Mouse (Mus musculus) liver, embryonic 14.5 days (tissue): Measurements from ENCODE around the gene Gm4846. TPM values are rescaled to one million over a fixed set of nuclear protein-coding genes. Genes with fewer than 3 reads are reported as not detected.
"Not testable (repeated sequence)": the region's sequence is repeated elsewhere in the genome, so short reads cannot be mapped to it uniquely, and the experiment has no call there.

Experiments
- ATAC-seq: fragments of 200-750 bp; cut with Nextera tagmentation; 2 replicates; pipeline ENCODE4 v1.8.0; 2017; ENCODE audit warnings: moderate number of reproducible peaks, mild to moderate bottlenecking, moderate library complexity; ENCODE audit not compliant: insufficient read depth
- DNase-seq, 3 experiments: peaks; one replicate each; pipeline ENCODE4 v3.0.0-alpha.2; 2012 to 2013; ENCODE audit warnings: low read depth in 3 of 3, low spot score in 3 of 3
- H3K27ac ChIP-seq: fragments of 300-500 bp; sonication (generic); 2 replicates; pipeline ENCODE4 v1.5.1; 2014; ENCODE audit warnings: moderate library complexity, mild to moderate bottlenecking, control low read depth, inconsistent platforms
- H3K27me3 ChIP-seq: fragments of 300-500 bp; sonication (generic); 2 replicates; pipeline ENCODE4 v1.6.1; 2014; ENCODE audit warnings: mild to moderate bottlenecking, low read length, moderate library complexity; ENCODE audit not compliant: control insufficient read depth, insufficient read depth
- H3K36me3 ChIP-seq: fragments of 300-500 bp; sonication (generic); replicated peaks from 2 replicates; pipeline ENCODE4 v1.6.1; 2014; ENCODE audit warnings: low read depth; ENCODE audit not compliant: control insufficient read depth, insufficient read depth
- H3K4me1 ChIP-seq, 2 experiments: fragments of 200-500 bp in 1 of 2; fragments of 300-500 bp in 1 of 2; sonication (generic) in 1 of 2; replicated peaks; 2 replicates each; pipeline ENCODE4 v1.6.1; 2012 to 2014; ENCODE audit warnings: antibody characterized with exemption in 1 of 2, inconsistent platforms in 1 of 2, low read length in 1 of 2; ENCODE audit not compliant: control insufficient read depth in 2 of 2, insufficient read depth in 2 of 2
- H3K4me2 ChIP-seq: fragments of 300-500 bp; sonication (generic); 2 replicates; pipeline ENCODE4 v1.6.1; 2014; ENCODE audit warnings: low read depth, mild to moderate bottlenecking, control low read depth, moderate library complexity
- H3K4me3 ChIP-seq, 2 experiments: fragments of 200-500 bp in 1 of 2; fragments of 300-500 bp in 1 of 2; sonication (generic) in 1 of 2; 2 replicates each; pipeline ENCODE4 v1.5.1; 2012 to 2014; ENCODE audit warnings: low read depth in 2 of 2, low read length in 2 of 2, mild to moderate bottlenecking in 2 of 2, control low read depth in 1 of 2, inconsistent platforms in 1 of 2, moderate library complexity in 1 of 2; ENCODE audit not compliant: insufficient read depth in 1 of 2
- H3K9ac ChIP-seq: fragments of 300-500 bp; sonication (generic); replicated peaks from 2 replicates; pipeline ENCODE4 v1.6.1; 2014; ENCODE audit warnings: mild to moderate bottlenecking, control low read depth, moderate library complexity
- H3K9me3 ChIP-seq: fragments of 300-500 bp; sonication (generic); 2 replicates; pipeline ENCODE4 v1.6.1; 2016; ENCODE audit warnings: low read length, mixed read lengths; ENCODE audit not compliant: control insufficient read depth
- CTCF ChIP-seq: IDR thresholded peaks from 2 replicates; pipeline ENCODE4 v1.5.1; 2016; ENCODE audit warnings: antibody characterized with exemption, low read depth, control low read depth
- EP300 ChIP-seq: IDR thresholded peaks from 2 replicates; pipeline ENCODE4 v1.6.1; 2016; ENCODE audit warnings: antibody characterized with exemption, low read depth
- WGBS: fragments of 180-500 bp; shearing (Covaris S2); extraction: QIAGEN DNeasy Blood & Tissue Kit; methylation state at CpG from one replicate; pipeline ENCODE4 v1.1.7; 2014; ENCODE audit not compliant: insufficient replicate concordance; 5-methylcytosine and 5-hydroxymethylcytosine counted together
- polyA plus RNA-seq, 2 experiments: library from polyadenylated mRNA; depleted of rRNA in 1 of 2; stranded (reverse) in 1 of 2; unstranded in 1 of 2; fragments of >200 nt; fragmentation: Nextera tagmentation in 1 of 2; extraction: Ambion mirVana in 1 of 2; gene quantifications; 2 replicates each; pipeline versions ENCODE4 v1.2.1 to v1.2.3; 2012 to 2014

The Gm4846 gene
- polyA plus RNA-seq (2012; rRNA removed) (not detected in 2 replicates), polyA plus RNA-seq (2014; fragmentation: Nextera tagmentation; extraction: Ambion mirVana) (not detected in 2 replicates)

GRCm38 (mm10) chr1:166497488-166497887 lies at the start of gene Gm4846:
Gene Gm4846, minus strand, starts transcription at chr1:166497588.
- H3K36me3 ChIP-seq, H3K4me2 ChIP-seq, H3K4me3 ChIP-seq, ATAC-seq, DNase-seq, H3K27me3 ChIP-seq, H3K27ac ChIP-seq, H3K4me1 ChIP-seq, H3K9me3 ChIP-seq, H3K9ac ChIP-seq: not testable (repeated sequence)
- 6% methylated on average over 1 of the region's 1 CpGs for WGBS

- not testable (repeated sequence) for H3K4me2 ChIP-seq, H3K36me3 ChIP-seq, H3K4me3 ChIP-seq, H3K9me3 ChIP-seq, DNase-seq, H3K27ac ChIP-seq, ATAC-seq, H3K9ac ChIP-seq, H3K27me3 ChIP-seq, H3K4me1 ChIP-seq
- WGBS, result 43% methylated on average over 2 of the region's 2 CpGs
Observed at GRCm38 (mm10) chr1:166531521-166531920, 34.1 kb upstream of the Gm4846 start.

GRCm38 (mm10) chr1:166524709-166525108 lies 27.3 kb upstream of the Gm4846 start:
- not testable (repeated sequence) for ATAC-seq, H3K9me3 ChIP-seq, H3K4me3 ChIP-seq, H3K4me1 ChIP-seq, H3K36me3 ChIP-seq, H3K4me2 ChIP-seq, H3K27me3 ChIP-seq, H3K27ac ChIP-seq, DNase-seq, H3K9ac ChIP-seq
- 55% methylated on average over 2 of the region's 2 CpGs for WGBS

- H3K4me3 ChIP-seq, H3K27ac ChIP-seq, H3K9me3 ChIP-seq, H3K9ac ChIP-seq, H3K4me1 ChIP-seq, DNase-seq, H3K27me3 ChIP-seq, H3K36me3 ChIP-seq, H3K4me2 ChIP-seq, ATAC-seq: not testable (repeated sequence)
- WGBS, result 71% methylated on average over 6 of the region's 6 CpGs
Observed at GRCm38 (mm10) chr1:166519626-166520025, 22.2 kb upstream of the Gm4846 start.

- 41% methylated on average over 1 of the region's 1 CpGs for WGBS
- H3K27me3 ChIP-seq, result no peaks in the 10 kb centered on the region
- no peak for DNase-seq
- H3K36me3 ChIP-seq, result no peaks in the 10 kb centered on the region
- no peak overlapping the region for H3K4me2 ChIP-seq
- ATAC-seq, result no peak
- no peaks in the 10 kb centered on the region for H3K4me1 ChIP-seq
- H3K27ac ChIP-seq, result no peak overlapping the region
- H3K9ac ChIP-seq, result no peak overlapping the region
- TF ChIP-seq EP300 (no peak), CTCF (no peak)
- no peaks in the 10 kb centered on the region for H3K9me3 ChIP-seq
- no peak overlapping the region for H3K4me3 ChIP-seq
Observed at GRCm38 (mm10) chr1:166516556-166516955, 19.2 kb upstream of the Gm4846 start.

- not testable (repeated sequence) for H3K9me3 ChIP-seq, ATAC-seq, H3K27me3 ChIP-seq, DNase-seq, H3K27ac ChIP-seq, H3K9ac ChIP-seq, H3K4me2 ChIP-seq, H3K4me1 ChIP-seq, H3K4me3 ChIP-seq, H3K36me3 ChIP-seq
- 59% methylated on average over 2 of the region's 2 CpGs for WGBS
Observed at GRCm38 (mm10) chr1:166504206-166504605, 6.8 kb upstream of the Gm4846 start.
